Mouse (Mus musculus): ENCODE results near the gene Cga. TPM values are rescaled to one million over a fixed set of nuclear protein-coding genes. Genes with fewer than 3 reads are reported as not detected.

Gene Cga
- polyA plus RNA-seq, 1 experiment from 2014 or later = not detected

Other genes starting within 250 kb of the Cga start
- gene Slc35a1, start 206.3 kb upstream of the Cga start, polyA plus RNA-seq (2016; fragmentation: Nextera tagmentation; extraction: Ambion mirVana) = 57.5 and 58.1 TPM in 2 replicates
- 0.28 and 0.33 TPM in 2 replicates for gene Cfap206, start 163.6 kb upstream of the Cga start, polyA plus RNA-seq (2016; fragmentation: Nextera tagmentation; extraction: Ambion mirVana)
- gene Gm136, start 137.5 kb upstream of the Cga start, polyA plus RNA-seq (2016; fragmentation: Nextera tagmentation; extraction: Ambion mirVana) = not detected in 2 replicates
- 26.7 and 38.2 TPM in 2 replicates for gene Smim8, start 115.4 kb upstream of the Cga start, polyA plus RNA-seq (2016; fragmentation: Nextera tagmentation; extraction: Ambion mirVana)
- 20.5 and 25.3 TPM in 2 replicates for gene Zfp292, start 10.8 kb upstream of the Cga start, polyA plus RNA-seq (2016; fragmentation: Nextera tagmentation; extraction: Ambion mirVana)